Mouse (Mus musculus) myocyte (in vitro differentiated cells): ENCODE results near the gene Cdkl4.

Source experiments
- CEBPB ChIP-seq: IDR thresholded peaks from 2 replicates; pipeline ENCODE4 v1.6.1; 2011; ENCODE audit warnings: mild to moderate bottlenecking, moderate library complexity; ENCODE audit not compliant: poor library complexity, insufficient read depth, severe bottlenecking
- E2F4 ChIP-seq: IDR thresholded peaks from one replicate; pipeline ENCODE4 v1.6.1; 2011; ENCODE audit warnings: mild to moderate bottlenecking, control low read depth, moderate library complexity; ENCODE audit not compliant: insufficient read depth
- MAX ChIP-seq: IDR thresholded peaks from one replicate; pipeline ENCODE4 v1.6.1; 2011; ENCODE audit warnings: low read depth, mild to moderate bottlenecking, control low read depth
- MYOD1 ChIP-seq, 3 experiments: IDR thresholded peaks; one replicate each; pipeline ENCODE4 v1.6.1; 2011; ENCODE audit warnings: control low read depth in 2 of 3, low read depth in 2 of 3, mild to moderate bottlenecking in 2 of 3, moderate library complexity in 1 of 3; ENCODE audit not compliant: insufficient read length in 2 of 3, control insufficient read depth in 1 of 3
- MYOG ChIP-seq, 3 experiments: IDR thresholded peaks; one replicate each; pipeline ENCODE4 v1.6.1; 2011; ENCODE audit warnings: control low read depth in 2 of 3, low read depth in 2 of 3, mild to moderate bottlenecking in 2 of 3; ENCODE audit not compliant: insufficient read length in 2 of 3, control insufficient read depth in 1 of 3, insufficient read depth in 1 of 3
- POLR2A ChIP-seq: IDR thresholded peaks from one replicate; pipeline ENCODE4 v1.6.1; 2011; ENCODE audit warnings: low read depth, mild to moderate bottlenecking, control low read depth, moderate library complexity; ENCODE audit not compliant: insufficient read length
- POLR2AphosphoS2 ChIP-seq: IDR thresholded peaks from one replicate; pipeline ENCODE4 v1.6.1; 2011; ENCODE audit warnings: low read depth, control low read depth; ENCODE audit not compliant: insufficient read length
- REST ChIP-seq: IDR thresholded peaks from one replicate; pipeline ENCODE4 v1.6.1; 2011; ENCODE audit warnings: mild to moderate bottlenecking, control low read depth, moderate library complexity; ENCODE audit not compliant: insufficient read depth, insufficient read length
- SRF ChIP-seq: IDR thresholded peaks from one replicate; pipeline ENCODE4 v1.6.1; 2011; ENCODE audit warnings: low read depth; ENCODE audit not compliant: control insufficient read depth, insufficient read length
- TCF12 ChIP-seq: IDR thresholded peaks from one replicate; pipeline ENCODE4 v1.6.1; 2011; ENCODE audit warnings: mild to moderate bottlenecking, control low read depth; ENCODE audit not compliant: poor library complexity, insufficient read depth, severe bottlenecking
- TCF3 ChIP-seq: IDR thresholded peaks from one replicate; pipeline ENCODE4 v1.6.1; 2011; ENCODE audit warnings: low read depth, control low read depth; ENCODE audit not compliant: insufficient read length
- USF1 ChIP-seq: IDR thresholded peaks from one replicate; pipeline ENCODE4 v1.6.1; 2011; ENCODE audit warnings: low read depth, mild to moderate bottlenecking, control low read depth, moderate library complexity

DNA sequence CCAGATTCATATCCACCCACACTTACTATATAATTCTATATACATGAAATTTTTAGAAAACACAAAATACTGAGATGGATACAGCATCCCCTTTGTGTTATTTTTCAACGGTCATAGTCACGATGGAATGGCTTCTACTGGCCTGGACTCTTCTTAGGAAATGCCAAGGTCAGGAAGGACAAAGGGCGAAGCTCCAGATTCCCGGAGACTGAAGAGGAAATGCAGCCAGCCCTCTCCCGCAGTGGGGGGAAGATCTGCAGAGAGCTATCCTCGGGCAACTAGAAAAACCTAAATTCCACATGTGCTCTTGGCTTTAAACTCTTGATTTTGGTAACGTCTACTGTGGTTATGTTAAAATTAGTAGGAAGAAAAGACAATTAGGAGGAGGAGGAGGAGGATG is 2.6 kb downstream of the Cdkl4 start:
- TF ChIP-seq POLR2A (no peak), MYOG (IDR thresholded peaks at IDR 0.05; ENCODE audit: control insufficient read depth in 1 of 3, insufficient read depth in 1 of 3, insufficient read length in 2 of 3, low read depth in 2 of 3) (no peak), SRF (no peak), USF1 (no peak), TCF3 (no peak), E2F4 (no peak), MAX (no peak), POLR2AphosphoS2 (no peak), TCF12 (no peak), CEBPB (no peak), MYOD1 (IDR thresholded peaks at IDR 0.05; ENCODE audit: control insufficient read depth in 1 of 3, insufficient read length in 2 of 3, low read depth in 2 of 3) (no peak), REST (no peak)
